Mouse (Mus musculus) brain, adult 2 months (tissue): ENCODE data around the gene Izumo2.

Experiments used
- DNase-seq: peaks from one replicate; pipeline ENCODE4 v3.0.0; 2011; ENCODE audit warnings: low read depth, low spot score

Izumo2 gene

DNA sequence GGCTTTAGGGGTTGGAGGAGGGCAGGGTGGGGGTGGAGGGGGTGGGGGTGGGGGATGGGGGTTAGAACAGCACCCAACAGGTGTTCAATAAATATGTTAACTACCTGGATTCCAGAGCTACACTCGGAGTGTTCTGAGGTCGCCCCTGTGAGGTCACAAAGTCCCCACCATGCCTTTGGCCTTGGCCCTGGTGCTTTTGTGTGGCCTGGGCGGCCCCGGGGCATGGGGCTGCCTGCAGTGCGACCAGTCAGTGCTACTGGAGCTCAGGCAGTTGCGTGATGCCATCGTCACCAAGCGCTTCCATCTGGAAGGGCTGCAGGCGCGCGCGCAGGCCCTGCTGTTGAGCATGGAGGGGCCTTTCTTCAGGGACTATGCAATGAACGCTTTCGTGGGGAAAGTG, at the start of gene Izumo2:
TSS of gene Izumo2 (plus strand) at position 169 of the 400 bp plus-strand sequence.
- no peak for DNase-seq

DNA sequence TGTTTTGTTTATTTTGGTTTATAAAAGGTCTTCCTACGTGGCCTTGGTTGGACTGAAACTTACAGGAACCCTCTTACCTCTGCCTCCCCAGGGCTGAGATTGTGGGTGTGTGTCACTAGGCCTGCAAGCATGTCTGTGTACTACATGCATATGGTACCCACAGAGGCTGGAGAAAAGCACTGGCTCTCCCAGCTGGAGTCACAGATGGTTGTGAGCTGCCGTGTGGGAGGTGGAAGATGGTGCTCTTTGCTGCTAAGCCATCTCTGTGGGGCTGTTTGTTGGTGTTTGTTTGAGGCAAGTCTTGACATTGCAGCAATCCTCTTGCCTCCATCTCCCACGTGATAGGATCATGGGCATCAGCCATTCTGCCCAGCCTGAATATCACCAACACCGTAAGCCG, 47.3 kb upstream of the Izumo2 start:
- peak; percentile 89 for DNase-seq

GRCm38 (mm10) chr7:44662168-44662567, 46.4 kb upstream of the Izumo2 start:
- DNase-seq, result no peak

GRCm38 (mm10) chr7:44662569-44662968, 46.0 kb upstream of the Izumo2 start:
- no peak for DNase-seq

DNA sequence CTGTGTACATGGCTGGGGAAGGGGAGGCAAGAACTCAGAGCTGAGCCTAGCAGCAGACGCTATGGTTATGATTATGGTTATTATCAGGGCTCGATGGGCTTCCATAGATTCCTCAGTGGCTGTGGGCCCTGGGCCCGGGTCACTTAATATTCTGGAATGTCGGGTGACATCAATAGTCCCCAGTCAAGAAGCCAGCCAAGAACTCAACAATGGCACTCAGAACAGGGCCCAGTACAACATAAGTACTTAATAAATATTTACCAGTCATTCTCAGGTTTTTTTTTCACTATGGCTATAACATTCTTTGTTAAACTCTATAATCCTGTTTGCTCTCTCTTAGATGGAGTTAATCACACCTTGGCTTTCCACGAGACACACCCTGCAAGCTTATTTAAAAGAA, 45.0 kb upstream of the Izumo2 start:
- no peak for DNase-seq

DNA sequence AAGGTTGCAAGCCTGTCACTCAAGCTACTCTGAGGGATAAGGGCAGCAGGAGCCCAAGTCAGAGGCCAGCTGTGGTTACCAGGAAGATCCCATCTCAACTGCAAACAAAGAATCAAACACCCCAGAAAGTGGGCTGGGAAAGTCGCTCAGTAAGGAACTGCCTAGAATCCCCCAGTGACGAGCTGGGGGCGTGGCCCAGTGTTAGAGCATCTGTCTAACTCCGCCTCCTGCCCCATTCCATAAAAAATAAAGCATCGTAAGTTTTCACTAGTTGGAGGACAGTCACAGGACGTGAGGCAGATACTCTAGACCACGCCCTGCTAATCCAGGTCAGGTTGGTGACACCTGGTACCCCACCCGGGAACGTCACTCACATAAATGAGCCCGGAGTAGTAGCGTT, 43.8 kb upstream of the Izumo2 start:
- no peak for DNase-seq

GRCm38 (mm10) chr7:44666462-44666861, 42.1 kb upstream of the Izumo2 start:
- DNase-seq, result no peak

DNA sequence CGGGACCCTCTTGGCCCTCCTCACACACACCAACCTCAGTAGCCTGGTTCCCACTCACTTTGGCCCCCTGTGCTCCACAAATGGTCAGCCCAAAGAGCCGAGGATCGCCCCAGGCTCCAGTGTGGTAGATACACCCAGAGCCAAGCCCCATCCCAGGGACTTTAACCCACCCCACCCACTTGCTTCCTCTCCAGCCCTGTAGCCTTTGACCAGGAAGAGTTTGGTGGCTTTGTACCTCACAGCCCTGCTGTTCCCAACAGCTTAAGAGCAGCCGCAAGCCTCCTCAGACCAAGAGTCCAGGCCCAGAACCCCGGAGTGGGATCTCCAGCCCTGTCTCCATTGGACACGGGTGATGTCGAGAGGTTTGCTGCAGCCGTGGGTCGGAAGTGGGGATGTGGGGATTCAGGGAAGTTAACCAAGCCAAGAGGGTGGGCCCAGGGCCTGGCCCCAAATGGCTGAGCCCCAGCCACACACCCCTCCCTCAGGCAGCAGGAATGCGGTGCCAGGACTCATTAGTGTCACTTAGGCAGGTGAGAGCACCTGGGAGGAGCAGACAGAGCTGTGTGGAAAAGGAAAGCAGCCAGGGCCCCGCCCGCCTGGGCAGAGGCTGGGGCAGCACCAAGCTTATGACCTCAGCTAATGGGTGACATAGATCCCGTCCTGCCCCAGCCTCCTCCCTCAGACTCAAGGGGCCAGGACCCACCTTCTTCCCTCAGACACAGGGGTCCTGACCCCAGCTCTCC, 40.4 kb upstream of the Izumo2 start:
- no peak for DNase-seq

DNA sequence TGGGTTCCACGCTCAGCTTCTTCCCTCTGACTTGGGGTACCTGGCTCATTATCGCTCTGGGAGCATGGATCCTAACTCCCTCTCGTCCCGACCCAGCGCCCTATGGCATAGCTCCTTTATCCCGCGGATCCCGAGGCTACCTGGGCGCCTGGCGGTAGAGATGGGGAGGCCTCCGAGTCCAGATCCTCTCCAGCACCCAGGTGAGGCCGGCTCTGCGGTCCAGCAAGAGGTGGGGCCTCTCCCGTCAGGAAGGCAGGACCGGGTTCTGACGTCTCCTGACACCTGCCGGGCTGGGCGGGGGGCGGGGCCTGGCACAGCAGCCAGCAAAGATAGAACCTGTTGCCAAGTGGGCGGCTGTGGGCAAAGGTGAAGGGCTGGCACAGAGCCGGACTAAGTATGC, 39.4 kb upstream of the Izumo2 start:
- DNase-seq, result no peak

DNA sequence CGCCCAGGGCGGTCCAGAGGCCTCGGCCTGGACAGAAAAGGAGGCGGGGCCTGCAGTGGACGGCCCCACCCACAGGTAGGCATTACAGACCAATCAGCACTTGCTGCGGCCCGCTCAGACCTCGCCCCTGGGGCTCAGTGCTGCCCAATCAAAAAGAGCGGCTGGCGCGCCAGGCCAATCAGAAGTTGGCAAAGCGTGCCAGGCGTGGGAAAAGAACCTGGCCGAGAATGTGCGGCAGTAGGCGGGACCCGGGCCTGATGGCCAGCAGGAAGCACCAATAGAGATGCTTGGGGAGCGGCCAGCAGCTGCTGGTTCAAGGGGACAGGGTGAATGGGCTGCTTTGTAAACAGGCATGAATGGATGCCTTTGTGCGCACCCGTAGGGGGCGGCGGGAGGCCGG, 37.7 kb upstream of the Izumo2 start, which contains the start of gene Myh14:
TSS of gene Myh14 (minus strand) at position 41 of the 400 bp plus-strand sequence.
- peak; percentile 99 for DNase-seq

- DNase-seq, result peak; percentile 56
Measured at GRCm38 (mm10) chr7:44672193-44672592, 36.3 kb upstream of the Izumo2 start.

DNA sequence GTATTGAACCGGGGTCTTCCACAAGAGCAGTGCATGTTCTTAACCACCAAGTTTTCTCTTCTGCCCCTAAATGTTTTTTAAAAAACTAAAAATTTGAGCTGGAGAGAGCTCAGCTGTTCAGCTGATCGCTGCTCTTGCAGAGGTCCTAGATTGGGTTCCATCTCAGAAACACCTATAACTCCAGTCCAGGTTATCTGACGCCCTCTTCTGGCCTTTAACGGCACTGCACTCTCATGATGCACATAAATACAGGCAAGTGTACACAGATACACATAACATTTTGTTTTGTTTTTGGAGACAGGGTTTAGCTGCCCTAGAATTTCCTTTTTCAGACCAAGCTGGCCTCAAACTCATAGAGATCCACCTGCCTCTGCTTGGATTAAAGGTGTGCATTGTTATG, 34.0 kb upstream of the Izumo2 start:
- no peak for DNase-seq

GRCm38 (mm10) chr7:44675171-44675570, 33.4 kb upstream of the Izumo2 start:
- peak; percentile 68 for DNase-seq

- DNase-seq, result no peak
Measured at GRCm38 (mm10) chr7:44676126-44676525, 32.4 kb upstream of the Izumo2 start.

DNA sequence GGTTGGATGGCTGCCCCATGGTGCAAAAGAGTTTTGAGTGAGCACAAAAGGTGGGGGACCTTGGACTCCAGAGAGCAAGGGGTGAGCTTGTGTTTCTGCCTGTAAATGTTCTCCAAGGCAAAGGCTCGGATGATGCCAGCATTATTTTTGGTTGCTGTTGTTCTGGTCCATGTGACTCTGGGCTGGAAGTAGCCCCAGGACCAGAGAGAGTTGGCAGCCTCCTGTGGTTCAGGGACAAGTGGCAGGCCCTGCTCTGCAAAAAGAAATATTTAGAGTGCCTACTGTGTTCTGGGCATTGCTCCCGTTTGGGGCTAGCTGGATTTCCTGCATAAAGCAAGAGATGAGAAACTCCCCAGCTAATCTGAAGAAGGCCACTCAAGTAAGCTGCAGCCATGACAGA, 31.9 kb upstream of the Izumo2 start:
- peak; percentile 94 for DNase-seq

GRCm38 (mm10) chr7:44683656-44684055, 24.9 kb upstream of the Izumo2 start:
- no peak for DNase-seq

GRCm38 (mm10) chr7:44685531-44686402, 22.8 kb upstream of the Izumo2 start:
- no peak for DNase-seq

GRCm38 (mm10) chr7:44688890-44689289, 19.7 kb upstream of the Izumo2 start:
- no peak for DNase-seq

GRCm38 (mm10) chr7:44689331-44689730, 19.2 kb upstream of the Izumo2 start:
- DNase-seq, result peak; percentile 51

DNA sequence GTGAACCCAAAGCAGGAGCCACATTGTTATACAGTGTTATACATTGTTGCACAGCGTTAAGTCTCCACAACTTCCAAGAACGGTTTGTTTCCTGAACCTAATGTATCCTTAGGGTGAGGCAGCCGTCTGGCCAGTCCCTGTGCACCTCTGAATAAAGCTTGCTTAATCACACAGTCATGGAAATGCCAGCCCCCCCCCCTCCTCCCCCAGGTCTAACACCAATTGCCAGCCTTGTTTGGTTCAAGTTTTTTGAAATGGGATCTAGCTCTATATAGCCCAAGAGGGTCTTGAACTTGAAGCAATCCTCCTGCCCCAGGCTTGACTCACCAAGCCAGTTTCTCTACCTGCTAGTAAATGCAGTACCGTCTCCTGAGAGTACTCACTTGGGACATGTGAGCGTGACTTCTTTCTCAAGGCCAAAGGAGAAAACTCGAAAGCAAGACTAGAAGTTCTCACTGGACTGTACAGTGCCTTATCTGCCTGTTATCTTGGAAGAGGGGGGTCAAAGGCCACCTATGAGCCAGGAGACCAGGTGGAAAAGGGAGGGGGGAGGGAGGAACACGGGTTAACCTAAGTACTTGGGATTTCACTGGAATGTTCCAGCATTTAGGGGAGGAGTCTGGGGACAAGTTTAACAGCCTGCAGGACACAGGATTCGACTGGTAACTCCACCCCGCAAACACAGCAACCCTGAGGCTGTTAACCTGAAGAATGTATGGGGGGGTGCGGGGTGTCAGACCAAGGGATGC, 14.9 kb upstream of the Izumo2 start:
- no peak for DNase-seq

- DNase-seq, result no peak
Measured at GRCm38 (mm10) chr7:44695223-44695622, 13.3 kb upstream of the Izumo2 start.

GRCm38 (mm10) chr7:44697191-44697710, 11.3 kb upstream of the Izumo2 start:
- DNase-seq, result peak; percentile 58
